Mouse (Mus musculus) thymus, adult 2 months (tissue): Measurements from ENCODE around the gene Zfp119b.

Source experiments
- CTCF ChIP-seq: fragments of 200-500 bp; IDR thresholded peaks from 2 replicates; pipeline ENCODE4 v1.5.1; 2012; ENCODE audit warnings: mild to moderate bottlenecking, control low read depth, low read length, moderate library complexity, borderline replicate concordance; ENCODE audit not compliant: control insufficient read depth, poor library complexity, insufficient read depth; ENCODE audit errors: extremely low read depth
- POLR2A ChIP-seq: fragments of 200-500 bp; IDR thresholded peaks from 2 replicates; pipeline ENCODE4 v1.6.1; 2012; ENCODE audit warnings: mild to moderate bottlenecking, low read length, control low read depth, moderate library complexity; ENCODE audit not compliant: control insufficient read depth, poor library complexity, insufficient read depth; ENCODE audit errors: extremely low read depth

DNA sequence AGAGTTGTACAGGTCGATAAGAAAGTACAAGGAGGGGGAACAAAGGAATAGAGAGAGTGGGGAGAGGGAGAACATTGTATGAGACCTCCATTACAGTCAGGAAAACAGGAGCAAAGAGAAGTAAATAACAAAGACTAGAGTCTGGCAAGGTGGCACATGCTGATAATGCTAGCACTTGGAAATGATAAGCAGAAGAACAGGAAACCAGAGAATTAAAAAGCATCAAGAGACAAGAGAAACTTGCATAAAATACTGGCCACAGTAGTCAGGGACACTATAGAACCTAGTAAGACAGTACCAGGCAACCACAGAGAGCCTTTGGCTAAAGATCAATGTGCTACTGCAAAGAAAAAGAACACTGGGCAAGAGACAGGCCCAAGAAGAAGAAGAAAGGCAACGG lies 16.7 kb downstream of the Zfp119b start:
- no peak for TF ChIP-seq CTCF
- no peak for TF ChIP-seq POLR2A
